Mouse (Mus musculus) limb, embryonic 13.5 days (tissue): Measurements from ENCODE around the gene Krtap3-2. TPM values are rescaled to one million over a fixed set of nuclear protein-coding genes. Genes with fewer than 3 reads are reported as not detected.

Source experiments
- ATAC-seq: fragments of 200-750 bp; cut with Nextera tagmentation; 2 replicates; pipeline ENCODE4 v1.8.0; 2017; ENCODE audit warnings: low read depth, moderate number of reproducible peaks, moderate TSS enrichment; ENCODE audit not compliant: low FRiP score
- H3K27ac ChIP-seq: fragments of 300-500 bp; sonication (generic); 2 replicates; pipeline ENCODE4 v1.5.1; 2015; ENCODE audit warnings: inconsistent platforms, mild to moderate bottlenecking, moderate library complexity
- H3K27me3 ChIP-seq: fragments of 300-500 bp; sonication (generic); 2 replicates; pipeline ENCODE4 v1.6.1; 2015; ENCODE audit warnings: mild to moderate bottlenecking, inconsistent platforms
- H3K36me3 ChIP-seq: fragments of 300-500 bp; sonication (generic); 2 replicates; pipeline ENCODE4 v1.6.1; 2015; ENCODE audit warnings: inconsistent platforms, mild to moderate bottlenecking, moderate library complexity
- H3K4me1 ChIP-seq: fragments of 300-500 bp; sonication (generic); 2 replicates; pipeline ENCODE4 v1.6.1; 2015; ENCODE audit warnings: inconsistent platforms
- H3K4me2 ChIP-seq: fragments of 300-500 bp; sonication (generic); replicated peaks from 2 replicates; pipeline ENCODE4 v1.6.1; 2015; ENCODE audit warnings: inconsistent platforms, mild to moderate bottlenecking, moderate library complexity
- H3K4me3 ChIP-seq: fragments of 300-500 bp; sonication (generic); 2 replicates; pipeline ENCODE4 v1.5.1; 2015; ENCODE audit warnings: moderate library complexity, mild to moderate bottlenecking, inconsistent platforms
- H3K9ac ChIP-seq: fragments of 300-500 bp; sonication (generic); 2 replicates; pipeline ENCODE4 v1.6.1; 2015; ENCODE audit warnings: mild to moderate bottlenecking, inconsistent platforms
- H3K9me3 ChIP-seq: fragments of 300-500 bp; sonication (generic); 2 replicates; pipeline ENCODE4 v1.6.1; 2016; ENCODE audit warnings: inconsistent platforms
- WGBS: fragments of 180-500 bp; shearing (Covaris S2); methylation state at CpG from one replicate; pipeline ENCODE4 v1.1.7; 2015; 5-methylcytosine and 5-hydroxymethylcytosine counted together
- polyA plus RNA-seq: library from polyadenylated mRNA; unstranded; fragments of >200 nt; fragmentation: Nextera tagmentation; extraction: Ambion mirVana; gene quantifications from 2 replicates; pipeline ENCODE4 v1.2.1, GENCODE M21; 2015

The Krtap3-2 gene
- polyA plus RNA-seq, 1 experiment from 2014 or later = not detected

DNA sequence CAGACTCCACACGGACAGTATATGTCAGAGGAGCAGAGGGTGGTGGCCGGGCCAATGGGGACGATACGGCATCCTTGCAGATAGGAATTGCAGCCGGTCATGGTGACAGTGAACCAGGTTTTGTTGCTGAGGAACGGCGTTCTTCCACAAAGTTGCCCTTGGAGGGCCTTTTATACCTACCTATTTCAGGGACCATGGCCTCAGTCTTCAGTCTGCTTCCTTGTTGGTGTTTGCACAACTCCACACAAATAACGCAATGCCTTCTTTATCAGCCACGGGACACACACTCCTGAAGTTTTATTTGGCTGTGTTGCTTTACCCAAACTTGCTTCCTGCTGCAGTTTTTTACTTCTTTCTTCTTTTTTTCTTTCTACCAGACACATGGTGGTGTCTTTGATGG, 2.7 kb upstream of the Krtap3-2 start, which contains the start of gene Gm11939:
Gene Gm11939, minus strand, starts transcription at position 101 of the 400 bp plus-strand sequence.
- Histone ChIP-seq H3K4me2 (no peak within 1 kb of the TSS), H3K27ac (no peak within 1 kb of the TSS), H3K9ac (no peak within 1 kb of the TSS), H3K9me3 (no peaks in the 10 kb centered on the region), H3K4me1 (no peaks in the 10 kb centered on the region), H3K4me3 (no peak within 1 kb of the TSS), H3K36me3 (no peaks in the 10 kb centered on the region), H3K27me3 (no peaks in the 10 kb centered on the region)
- ATAC-seq = no peak
- 91% methylated on average over 9 of the region's 9 CpGs for WGBS

DNA sequence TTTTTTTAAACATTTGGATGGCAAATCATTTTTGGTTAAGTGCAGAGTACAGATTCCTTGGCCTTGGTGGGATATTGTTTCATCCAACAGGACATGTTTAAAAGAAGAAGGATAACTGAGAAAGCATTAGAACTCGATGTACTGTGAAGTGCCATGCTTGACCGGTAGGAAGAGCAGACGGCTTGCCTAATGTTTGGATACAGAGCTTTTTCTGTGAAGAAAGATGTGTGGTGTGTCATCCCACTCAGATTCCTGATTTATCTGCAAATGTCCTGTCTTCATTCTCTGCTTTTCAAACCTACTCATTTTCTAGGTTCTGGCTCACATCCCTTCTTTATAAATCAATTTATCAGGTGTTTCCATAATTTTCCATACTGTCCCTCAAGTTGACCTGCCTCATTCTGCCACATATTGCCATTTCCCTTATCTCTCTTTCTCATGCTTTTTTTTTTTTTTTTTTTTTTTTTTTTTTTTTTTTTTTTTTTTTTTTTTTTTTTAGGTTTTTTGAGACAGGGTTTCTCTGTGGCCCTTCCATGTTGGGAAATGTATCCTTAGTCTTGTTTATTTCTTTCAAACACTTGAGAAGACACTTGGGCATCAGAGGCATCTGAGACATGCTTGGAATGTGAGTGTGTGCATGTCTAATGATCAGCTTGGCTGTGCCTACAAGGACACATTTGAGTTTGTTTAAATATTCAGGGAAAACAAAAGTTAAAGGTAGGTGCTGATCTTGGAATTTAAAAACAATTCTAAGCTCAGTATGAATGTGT, 1.5 kb upstream of the Krtap3-2 start:
- H3K4me3 ChIP-seq = no peak overlapping the region
- H3K9ac ChIP-seq = no peak overlapping the region
- ATAC-seq = no peak
- WGBS = 90% methylated on average over 3 of the region's 3 CpGs
- H3K4me2 ChIP-seq = no peak overlapping the region
- no peaks in the 10 kb centered on the region for H3K36me3 ChIP-seq
- no peaks in the 10 kb centered on the region for H3K27me3 ChIP-seq
- no peaks in the 10 kb centered on the region for H3K9me3 ChIP-seq
- H3K27ac ChIP-seq = no peak overlapping the region
- H3K4me1 ChIP-seq = no peaks in the 10 kb centered on the region

DNA sequence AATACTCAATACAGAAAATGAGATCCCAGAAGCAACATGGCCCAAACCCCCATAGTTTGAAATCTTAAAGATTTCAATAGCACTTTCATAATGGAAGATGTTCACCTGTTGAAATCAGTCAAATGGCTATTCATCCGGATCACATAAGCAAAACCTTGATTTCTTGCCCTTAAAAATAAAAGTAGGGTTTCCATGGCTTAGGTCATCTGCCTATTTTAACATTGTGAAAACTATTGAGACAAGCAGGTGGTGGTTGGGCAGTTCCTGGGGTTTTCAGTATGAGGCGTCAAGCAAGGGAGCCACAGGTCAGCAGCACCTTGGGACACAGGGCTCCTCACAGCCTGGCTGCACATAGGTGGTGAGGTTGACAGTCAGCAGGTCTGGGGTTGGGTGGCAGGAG, 458 bp downstream of the Krtap3-2 start:
- Histone ChIP-seq H3K4me3 (no peak overlapping the region), H3K4me2 (no peak overlapping the region), H3K9me3 (no peaks in the 10 kb centered on the region), H3K36me3 (no peaks in the 10 kb centered on the region), H3K27ac (no peak overlapping the region), H3K9ac (no peak overlapping the region), H3K4me1 (no peaks in the 10 kb centered on the region), H3K27me3 (no peaks in the 10 kb centered on the region)
- ATAC-seq = no peak
- 89% methylated on average over 2 of the region's 2 CpGs for WGBS

DNA sequence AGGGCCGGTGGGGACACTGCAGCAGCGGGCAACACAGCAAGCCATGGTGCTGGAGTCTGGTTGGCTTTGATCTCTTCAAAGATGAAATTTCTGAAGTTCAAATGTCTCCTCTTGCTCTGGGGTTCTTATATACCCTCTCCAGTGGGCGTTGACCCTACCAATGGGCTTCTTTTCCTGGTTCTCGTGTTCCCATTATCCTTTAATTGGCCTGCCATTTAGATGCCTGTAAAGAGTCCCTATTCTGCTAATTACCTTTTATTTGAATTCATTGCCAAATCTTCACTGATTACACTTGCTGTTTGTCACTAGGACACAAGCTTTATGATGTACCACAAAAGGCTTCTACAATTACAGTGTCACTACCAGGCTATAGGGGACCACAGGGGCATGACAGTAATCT, 5.9 kb downstream of the Krtap3-2 start, which contains the start of gene Krtap3-3:
Gene Krtap3-3, minus strand, starts transcription at position 101 of the 400 bp plus-strand sequence.
- Histone ChIP-seq H3K36me3 (no peaks in the 10 kb centered on the region), H3K9me3 (no peaks in the 10 kb centered on the region), H3K9ac (no peak within 1 kb of the TSS), H3K27ac (no peak within 1 kb of the TSS), H3K4me2 (no peak within 1 kb of the TSS), H3K4me3 (no peak within 1 kb of the TSS), H3K27me3 (no peaks in the 10 kb centered on the region), H3K4me1 (no peaks in the 10 kb centered on the region)
- no peak for ATAC-seq
- 33% methylated on average over 4 of the region's 4 CpGs for WGBS

DNA sequence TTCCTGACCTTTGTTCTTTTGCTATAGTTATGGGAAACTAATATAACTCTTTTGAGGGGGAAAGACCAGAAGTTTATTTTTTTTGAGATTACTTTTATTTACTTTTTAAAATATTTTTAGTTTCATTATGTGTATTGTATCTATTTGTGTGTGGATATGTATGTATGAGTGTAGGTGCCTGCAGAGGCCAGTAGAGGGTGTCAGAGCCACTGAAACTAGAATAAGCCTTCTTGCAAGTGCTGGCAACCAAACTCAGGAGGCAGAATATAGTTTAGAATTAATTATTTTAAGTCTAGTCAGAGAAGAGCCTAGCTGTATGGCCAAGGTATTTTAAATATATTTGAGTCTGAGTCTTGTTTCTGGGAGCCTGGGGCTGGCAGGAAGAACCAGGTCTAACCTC, 8.8 kb downstream of the Krtap3-2 start:
- no peaks in the 10 kb centered on the region for H3K9me3 ChIP-seq
- no peak overlapping the region for H3K27ac ChIP-seq
- H3K9ac ChIP-seq = no peak overlapping the region
- H3K4me2 ChIP-seq = no peak overlapping the region
- no peak for ATAC-seq
- H3K36me3 ChIP-seq = no peaks in the 10 kb centered on the region
- H3K27me3 ChIP-seq = no peaks in the 10 kb centered on the region
- no peaks in the 10 kb centered on the region for H3K4me1 ChIP-seq
- H3K4me3 ChIP-seq = no peak overlapping the region

DNA sequence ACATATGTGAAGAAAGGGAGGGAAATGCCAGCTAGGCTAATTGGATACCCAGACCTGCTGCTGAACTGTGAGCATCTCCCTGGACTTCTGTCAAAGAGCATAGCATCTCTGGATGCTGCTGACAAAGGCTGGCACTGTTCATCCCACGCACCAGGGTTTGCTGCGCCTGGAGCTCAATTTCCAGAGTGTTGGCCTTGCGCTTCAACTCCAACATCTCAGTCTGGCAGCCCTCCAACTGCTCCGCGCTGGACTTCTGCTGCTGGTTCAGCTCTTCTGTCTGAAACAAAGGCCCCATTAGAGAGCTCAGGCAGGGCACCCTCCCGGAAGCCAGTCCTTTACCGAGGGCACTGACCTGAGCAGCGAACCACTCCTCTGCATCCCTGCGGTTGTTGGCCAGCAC, 16.9 kb downstream of the Krtap3-2 start:
- Histone ChIP-seq H3K4me2 (no peak overlapping the region), H3K27me3 (no peaks in the 10 kb centered on the region), H3K9ac (no peak overlapping the region; the same call in 1 of the 2 replicates), H3K36me3 (no peaks in the 10 kb centered on the region), H3K9me3 (no peaks in the 10 kb centered on the region), H3K27ac (no peak overlapping the region), H3K4me3 (no peak overlapping the region), H3K4me1 (peaks cover 6% of the 10 kb centered on the region)
- WGBS = 65% methylated on average over 9 of the region's 9 CpGs
- 0 out of 2 replicates have a peak, but pooled peaks have one; percentile 24 for ATAC-seq

DNA sequence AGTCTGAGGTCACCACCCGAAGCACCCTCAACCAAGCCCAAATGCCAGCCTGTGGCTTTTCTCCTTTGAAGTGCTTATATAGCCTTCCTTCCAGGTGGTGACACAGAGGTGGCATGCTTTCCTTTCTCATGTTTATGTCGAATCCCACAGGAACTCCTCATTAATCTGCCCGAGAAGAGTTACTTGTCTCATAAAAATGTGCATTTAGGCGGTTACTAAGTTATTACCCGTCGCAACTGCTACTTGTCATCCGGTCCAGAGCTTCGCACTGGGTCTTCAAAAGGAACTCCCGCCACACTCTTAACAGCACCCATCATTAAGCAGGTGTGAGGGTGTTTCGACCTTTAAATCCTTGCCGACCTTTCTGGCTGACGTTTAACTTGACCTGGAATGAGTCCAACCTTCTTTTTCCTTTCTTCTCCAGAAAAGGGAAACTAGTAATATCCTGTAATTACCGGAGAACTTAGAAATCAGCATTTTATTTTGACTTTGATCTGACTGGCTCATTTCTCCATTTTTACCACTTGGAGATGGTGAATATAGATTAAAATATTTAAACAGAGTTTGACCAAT, 35.3 kb downstream of the Krtap3-2 start, which contains the start of gene Krt39:
Gene Krt39, minus strand, starts transcription at position 51 of the 573 bp plus-strand sequence.
- Histone ChIP-seq H3K27me3 (no peaks in the 10 kb centered on the region; the same call in 1 of the 2 replicates), H3K36me3 (no peaks in the 10 kb centered on the region), H3K9me3 (no peaks in the 10 kb centered on the region), H3K9ac (no peak within 1 kb of the TSS), H3K27ac (no peak within 1 kb of the TSS), H3K4me1 (0 out of 2 replicates have a peak, but pooled peaks cover 4% of the 10 kb centered on the region), H3K4me2 (no peak within 1 kb of the TSS), H3K4me3 (no peak within 1 kb of the TSS)
- WGBS = 25% methylated on average over 13 of the region's 13 CpGs
- ATAC-seq = no peak

DNA sequence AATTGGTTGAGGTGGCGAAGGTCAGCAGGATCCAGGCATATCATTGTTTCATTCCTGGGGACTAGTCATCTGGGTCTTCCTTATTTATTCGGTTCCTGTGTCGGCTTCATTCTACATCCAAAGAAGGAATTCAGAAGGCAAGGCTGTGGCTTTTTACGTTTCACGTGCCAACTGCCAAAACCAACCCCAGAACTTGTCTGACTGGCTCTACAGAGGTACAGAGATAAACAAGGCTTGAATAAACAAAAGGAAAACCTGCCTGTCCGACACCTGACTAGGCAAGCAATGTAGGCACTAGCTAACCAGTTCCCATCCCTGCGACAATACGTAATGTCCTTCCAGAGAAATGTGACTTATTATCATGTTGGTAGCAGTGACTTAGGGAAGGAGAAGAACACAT, 42.6 kb downstream of the Krtap3-2 start:
- H3K4me1 ChIP-seq = no peaks in the 10 kb centered on the region
- H3K9me3 ChIP-seq = no peaks in the 10 kb centered on the region
- ATAC-seq = no peak
- H3K9ac ChIP-seq = no peak overlapping the region
- H3K4me3 ChIP-seq = no peak overlapping the region
- H3K4me2 ChIP-seq = no peak overlapping the region
- 84% methylated on average over 8 of the region's 8 CpGs for WGBS
- no peaks in the 10 kb centered on the region for H3K27me3 ChIP-seq
- H3K36me3 ChIP-seq = no peaks in the 10 kb centered on the region
- no peak overlapping the region for H3K27ac ChIP-seq

Other genes with a start within 250 kb of the Krtap3-2 start
- not detected in 2 replicates for gene Krt25, start 233.9 kb downstream of the Krtap3-2 start, polyA plus RNA-seq
- gene Krt26, start 218.9 kb downstream of the Krtap3-2 start, polyA plus RNA-seq = not detected in 2 replicates
- gene Krt27, start 205.7 kb downstream of the Krtap3-2 start, polyA plus RNA-seq = not detected in 2 replicates
- 0.19 and 0.20 TPM in 2 replicates for gene Krt28, start 181.9 kb downstream of the Krtap3-2 start, polyA plus RNA-seq
- gene Krt10, start 167.5 kb downstream of the Krtap3-2 start, polyA plus RNA-seq = 29.7 and 30.8 TPM in 2 replicates
- not detected in 2 replicates for gene Krt12, start 134.6 kb downstream of the Krtap3-2 start, polyA plus RNA-seq
- 0.34 and 0.47 TPM in 2 replicates for gene Krt20, start 118.7 kb downstream of the Krtap3-2 start, polyA plus RNA-seq
- 0.28 and 0.33 TPM in 2 replicates for gene Krt23, start 63.7 kb downstream of the Krtap3-2 start, polyA plus RNA-seq
- gene Krt39, start 35.5 kb downstream of the Krtap3-2 start, polyA plus RNA-seq = not detected in 2 replicates
- gene Krt40, start 13.7 kb downstream of the Krtap3-2 start, polyA plus RNA-seq = not detected in 2 replicates
- not detected in 2 replicates for gene Krtap3-3, start 6.0 kb downstream of the Krtap3-2 start, polyA plus RNA-seq
- not detected in 2 replicates for gene Gm11939, start 2.6 kb upstream of the Krtap3-2 start, polyA plus RNA-seq
- gene Krtap3-1, start 9.8 kb upstream of the Krtap3-2 start, polyA plus RNA-seq = not detected in 2 replicates
- gene Krtap1-5, start 24.2 kb upstream of the Krtap3-2 start, polyA plus RNA-seq = not detected in 2 replicates
- gene Krtap1-4, start 26.8 kb upstream of the Krtap3-2 start, polyA plus RNA-seq = not detected in 2 replicates
- not detected in 2 replicates for gene Krtap1-3, start 34.5 kb upstream of the Krtap3-2 start, polyA plus RNA-seq
- gene Krtap9-3, start 41.3 kb upstream of the Krtap3-2 start, polyA plus RNA-seq = not detected in 2 replicates
- gene Gm11938, start 46.5 kb upstream of the Krtap3-2 start, polyA plus RNA-seq = not detected in 2 replicates
- not detected in 2 replicates for gene Gm11937, start 53.3 kb upstream of the Krtap3-2 start, polyA plus RNA-seq
- gene Krtap2-4, start 58.0 kb upstream of the Krtap3-2 start, polyA plus RNA-seq = not detected in 2 replicates
- not detected in 2 replicates for gene Gm11562, start 63.6 kb upstream of the Krtap3-2 start, polyA plus RNA-seq
- gene Krtap4-1, start 71.4 kb upstream of the Krtap3-2 start, polyA plus RNA-seq = not detected in 2 replicates
- not detected in 2 replicates for gene Krtap4-2, start 78.2 kb upstream of the Krtap3-2 start, polyA plus RNA-seq
- not detected in 2 replicates for gene Krtap4-7, start 87.2 kb upstream of the Krtap3-2 start, polyA plus RNA-seq
- gene Gm11555, start 93.4 kb upstream of the Krtap3-2 start, polyA plus RNA-seq = not detected in 2 replicates
- gene Gm11563, start 102.1 kb upstream of the Krtap3-2 start, polyA plus RNA-seq = not detected in 2 replicates
- not detected in 2 replicates for gene Krtap4-6, start 109.1 kb upstream of the Krtap3-2 start, polyA plus RNA-seq
- gene Gm14190, start 133.9 kb upstream of the Krtap3-2 start, polyA plus RNA-seq = not detected in 2 replicates
- gene Gm14180, start 177.4 kb upstream of the Krtap3-2 start, polyA plus RNA-seq = not detected in 2 replicates
- not detected in 2 replicates for gene Gm11595, start 216.1 kb upstream of the Krtap3-2 start, polyA plus RNA-seq
- not detected in 2 replicates for gene Krtap4-8, start 223.9 kb upstream of the Krtap3-2 start, polyA plus RNA-seq
- not detected in 2 replicates for gene Krtap4-9, start 228.3 kb upstream of the Krtap3-2 start, polyA plus RNA-seq
- gene Gm11596, start 236.6 kb upstream of the Krtap3-2 start, polyA plus RNA-seq = not detected in 2 replicates
- gene Gm11569, start 242.1 kb upstream of the Krtap3-2 start, polyA plus RNA-seq = not detected in 2 replicates
- gene Gm11554, start 247.6 kb upstream of the Krtap3-2 start, polyA plus RNA-seq = not detected in 2 replicates